Mouse (Mus musculus): ENCODE measurements around the gene Mgarp. TPM values are rescaled to one million over a fixed set of nuclear protein-coding genes. Genes with fewer than 3 reads are reported as not detected.
"Not testable (repeated sequence)": the region's sequence is repeated elsewhere in the genome, so short reads cannot be mapped to it uniquely, and the experiment has no call there.

Mgarp gene
- polyA plus RNA-seq, 1 experiment from 2014 or later = 11.7 TPM

DNA sequence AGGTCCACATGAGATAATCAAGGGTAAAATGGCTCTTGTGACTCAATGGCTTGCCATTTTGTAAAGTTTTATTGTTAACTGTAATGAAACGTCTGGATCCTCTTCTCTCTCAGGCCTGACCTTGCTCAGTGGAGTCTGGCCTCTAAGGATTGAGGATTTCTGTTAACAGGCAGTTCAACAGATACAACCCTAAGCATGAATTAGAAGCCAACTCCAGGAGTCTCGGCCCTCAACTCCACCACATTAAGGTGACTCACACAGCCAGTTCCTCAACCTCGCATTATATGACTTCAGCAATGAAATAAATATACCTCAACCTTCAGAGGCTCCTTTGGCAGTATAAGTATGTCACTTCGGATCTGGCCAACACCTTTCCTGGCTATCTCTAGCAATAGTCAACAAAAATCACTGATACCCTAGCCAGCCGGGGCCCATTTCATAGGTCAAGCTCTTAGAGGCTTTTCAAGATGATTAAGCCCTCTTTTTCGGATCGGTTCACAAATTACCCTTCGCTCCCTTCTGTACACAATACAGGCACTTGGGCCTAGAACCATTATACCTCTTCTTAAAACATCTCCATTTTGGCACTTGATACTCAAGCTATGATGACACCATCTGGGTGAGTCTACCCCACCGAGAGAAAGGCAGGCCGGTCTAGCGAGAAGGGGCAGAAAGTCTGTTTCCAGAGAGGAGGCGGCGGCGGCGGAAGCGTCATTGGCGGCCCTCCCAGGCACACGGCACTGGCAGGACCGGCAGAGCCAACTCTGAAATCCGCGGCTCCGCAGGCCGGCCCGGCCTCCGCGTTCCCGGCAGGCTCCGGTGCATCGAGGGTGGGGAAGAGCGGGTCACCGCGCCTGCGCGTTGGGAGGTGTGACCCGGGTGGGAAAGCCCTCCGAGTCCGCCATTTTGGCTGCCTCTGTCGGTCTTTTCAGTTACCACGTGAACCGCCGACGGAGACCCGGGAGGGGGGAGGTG lies 18.8 kb upstream of the Mgarp start, which contains the start of gene Naa15:
Gene Naa15, plus strand, starts transcription at position 51 of the 975 bp plus-strand sequence.
- H3K4me3 ChIP-seq = peak within 1 kb of the TSS; percentile 99
- H3K4me1 ChIP-seq = peaks cover 31% of the 10 kb centered on the region
- peak within 1 kb of the TSS; percentile 99 for H3K9ac ChIP-seq
- no peaks in the 10 kb centered on the region; the same call in 1 of the 2 replicates for H3K36me3 ChIP-seq
- ATAC-seq (ENCODE audit: extremely low read depth, insufficient number of reproducible peaks, low FRiP score, low TSS enrichment) = peak; percentile 85
- H3K27me3 ChIP-seq (replicated peaks) = no peaks in the 10 kb centered on the region
- H3K9me3 ChIP-seq = no peaks in the 10 kb centered on the region
- peak within 1 kb of the TSS; percentile 86 for H3K4me2 ChIP-seq
- H3K27ac ChIP-seq (replicated peaks) = peak within 1 kb of the TSS; percentile 95
- 5% methylated on average over 43 of the region's 43 CpGs for WGBS

- no peak for ATAC-seq (ENCODE audit: extremely low read depth, insufficient number of reproducible peaks, low FRiP score, low TSS enrichment)
- Histone ChIP-seq H3K9ac (no peak overlapping the region), H3K36me3 (no peaks in the 10 kb centered on the region), H3K27me3 (replicated peaks) (no peaks in the 10 kb centered on the region), H3K4me2 (no peak overlapping the region), H3K27ac (replicated peaks) (no peak overlapping the region), H3K4me3 (no peak overlapping the region), H3K4me1 (peaks cover 23% of the 10 kb centered on the region), H3K9me3 (no peaks in the 10 kb centered on the region)
- WGBS = 67% methylated on average over 1 of the region's 1 CpGs
Measured at GRCm38 (mm10) chr3:51413276-51413675, 16.7 kb upstream of the Mgarp start.

DNA sequence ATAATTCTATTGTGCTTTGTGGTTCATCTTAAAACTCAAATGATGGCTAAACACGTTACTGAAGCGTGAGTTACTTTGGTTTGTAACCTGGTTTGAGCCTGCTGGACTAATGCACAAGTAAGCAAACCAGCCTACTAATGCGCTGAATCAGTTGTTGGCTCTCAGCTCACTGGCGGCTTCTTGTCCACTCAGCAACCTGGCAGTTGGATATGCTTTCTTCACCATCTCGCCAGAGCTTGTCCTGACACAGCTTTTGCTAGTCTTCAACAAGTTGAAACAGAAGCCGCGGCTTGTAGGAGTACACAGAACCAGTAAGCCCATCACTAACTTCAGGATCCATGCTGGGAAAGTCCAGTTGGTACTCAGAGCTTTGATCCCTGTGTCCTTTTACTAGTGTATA lies 15.9 kb upstream of the Mgarp start:
- no peak for ATAC-seq (ENCODE audit: extremely low read depth, insufficient number of reproducible peaks, low FRiP score, low TSS enrichment)
- H3K36me3 ChIP-seq = no peaks in the 10 kb centered on the region
- WGBS = 82% methylated on average over 7 of the region's 7 CpGs
- H3K4me3 ChIP-seq = no peak overlapping the region
- H3K4me1 ChIP-seq = peaks cover 23% of the 10 kb centered on the region
- H3K9ac ChIP-seq = no peak overlapping the region
- H3K9me3 ChIP-seq = no peaks in the 10 kb centered on the region
- H3K27me3 ChIP-seq (replicated peaks) = no peaks in the 10 kb centered on the region
- no peak overlapping the region for H3K27ac ChIP-seq (replicated peaks)
- no peak overlapping the region for H3K4me2 ChIP-seq

- no peaks in the 10 kb centered on the region for H3K9me3 ChIP-seq
- H3K4me3 ChIP-seq = peak within 1 kb of the TSS; percentile 94
- ATAC-seq (ENCODE audit: extremely low read depth, insufficient number of reproducible peaks, low FRiP score, low TSS enrichment) = peak; percentile 88
- H3K27me3 ChIP-seq (replicated peaks) = no peaks in the 10 kb centered on the region
- H3K9ac ChIP-seq = peak within 1 kb of the TSS; percentile 98
- H3K36me3 ChIP-seq = peaks cover 31% of the 10 kb centered on the region
- H3K4me2 ChIP-seq = peak within 1 kb of the TSS; percentile 82
- peak within 1 kb of the TSS; percentile 99 for H3K27ac ChIP-seq (replicated peaks)
- under 1% methylated on average over 40 of the region's 40 CpGs for WGBS
- H3K4me1 ChIP-seq = peaks cover 24% of the 10 kb centered on the region
Measured at GRCm38 (mm10) chr3:51408561-51409183, 12.1 kb upstream of the Mgarp start, which contains the start of gene Ndufc1. Gene Ndufc1, minus strand, starts transcription at chr3:51408988.

GRCm38 (mm10) chr3:51407870-51408560 lies 11.5 kb upstream of the Mgarp start:
- H3K9ac ChIP-seq = peak overlapping the region; percentile 98
- peaks cover 24% of the 10 kb centered on the region for H3K4me1 ChIP-seq
- no peak for ATAC-seq (ENCODE audit: extremely low read depth, insufficient number of reproducible peaks, low FRiP score, low TSS enrichment)
- H3K36me3 ChIP-seq = peaks cover 38% of the 10 kb centered on the region
- 18% methylated on average over 20 of the region's 20 CpGs for WGBS
- peak overlapping the region; percentile 82 for H3K4me2 ChIP-seq
- peak overlapping the region; percentile 94 for H3K4me3 ChIP-seq
- H3K27ac ChIP-seq (replicated peaks) = peak overlapping the region; percentile 99
- H3K27me3 ChIP-seq (replicated peaks) = no peaks in the 10 kb centered on the region
- no peaks in the 10 kb centered on the region for H3K9me3 ChIP-seq

DNA sequence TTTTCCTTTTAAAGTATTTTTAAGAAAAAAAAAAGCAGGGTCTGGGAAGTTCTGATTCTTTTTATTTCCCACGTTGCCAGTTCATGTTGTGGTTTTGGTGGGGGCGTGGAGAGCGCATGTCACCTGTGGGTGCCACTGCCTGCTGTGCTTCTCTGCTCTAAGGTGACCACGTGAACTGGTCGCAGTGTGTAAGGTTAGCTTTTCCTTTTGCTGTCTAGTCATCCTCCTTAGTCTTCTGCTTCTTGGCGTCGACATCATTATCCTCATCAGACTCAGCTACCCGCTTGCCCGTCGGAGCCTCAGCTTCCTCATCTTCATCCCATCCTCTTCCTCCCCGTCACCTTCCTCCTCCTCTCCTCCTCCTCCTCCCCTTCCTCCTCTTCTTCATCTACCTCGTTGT lies 6.1 kb upstream of the Mgarp start:
- peaks cover 28% of the 10 kb centered on the region for H3K4me1 ChIP-seq
- H3K9ac ChIP-seq = no peak overlapping the region
- no peaks in the 10 kb centered on the region for H3K9me3 ChIP-seq
- no peak for ATAC-seq (ENCODE audit: extremely low read depth, insufficient number of reproducible peaks, low FRiP score, low TSS enrichment)
- peaks cover 3% of the 10 kb centered on the region for H3K27me3 ChIP-seq (replicated peaks)
- WGBS = 88% methylated on average over 12 of the region's 12 CpGs
- H3K4me2 ChIP-seq = no peak overlapping the region
- no peak overlapping the region for H3K4me3 ChIP-seq
- peaks cover 44% of the 10 kb centered on the region for H3K36me3 ChIP-seq
- no peak overlapping the region for H3K27ac ChIP-seq (replicated peaks)

GRCm38 (mm10) chr3:51402054-51402453 lies 5.5 kb upstream of the Mgarp start:
- not testable (repeated sequence) for H3K4me2 ChIP-seq; H3K27ac ChIP-seq (replicated peaks); H3K9ac ChIP-seq; ATAC-seq (ENCODE audit: extremely low read depth, insufficient number of reproducible peaks, low FRiP score, low TSS enrichment); H3K4me3 ChIP-seq; H3K27me3 ChIP-seq (replicated peaks); H3K9me3 ChIP-seq
- Histone ChIP-seq H3K36me3 (peaks cover 43% of the 10 kb centered on the region), H3K4me1 (peaks cover 23% of the 10 kb centered on the region)
- WGBS = 68% methylated on average over 4 of the region's 4 CpGs

- H3K9me3 ChIP-seq = no peaks in the 10 kb centered on the region
- H3K9ac ChIP-seq = peak overlapping the region; percentile 42; the same call in 1 of the 2 replicates
- no peak overlapping the region for H3K4me3 ChIP-seq
- peaks cover 12% of the 10 kb centered on the region for H3K27me3 ChIP-seq (replicated peaks)
- 75% methylated on average over 10 of the region's 10 CpGs for WGBS
- ATAC-seq (ENCODE audit: extremely low read depth, insufficient number of reproducible peaks, low FRiP score, low TSS enrichment) = no peak
- peaks cover 31% of the 10 kb centered on the region for H3K36me3 ChIP-seq
- H3K4me2 ChIP-seq = 0 out of 2 replicates have a peak overlapping the region, but pooled peaks have one; percentile 6
- peaks cover 18% of the 10 kb centered on the region for H3K4me1 ChIP-seq
- no peak overlapping the region for H3K27ac ChIP-seq (replicated peaks)
Measured at GRCm38 (mm10) chr3:51400682-51401081, 4.1 kb upstream of the Mgarp start.

- H3K27ac ChIP-seq (replicated peaks) = no peak overlapping the region
- H3K4me1 ChIP-seq = peaks cover 18% of the 10 kb centered on the region
- H3K36me3 ChIP-seq = peaks cover 22% of the 10 kb centered on the region
- peaks cover 16% of the 10 kb centered on the region for H3K27me3 ChIP-seq (replicated peaks)
- H3K9me3 ChIP-seq = no peaks in the 10 kb centered on the region
- no peak overlapping the region for H3K4me3 ChIP-seq
- ATAC-seq (ENCODE audit: extremely low read depth, insufficient number of reproducible peaks, low FRiP score, low TSS enrichment) = no peak
- 56% methylated on average over 4 of the region's 4 CpGs for WGBS
- H3K4me2 ChIP-seq = no peak overlapping the region
- no peak overlapping the region for H3K9ac ChIP-seq
Measured at GRCm38 (mm10) chr3:51399531-51399930, 3.0 kb upstream of the Mgarp start.

DNA sequence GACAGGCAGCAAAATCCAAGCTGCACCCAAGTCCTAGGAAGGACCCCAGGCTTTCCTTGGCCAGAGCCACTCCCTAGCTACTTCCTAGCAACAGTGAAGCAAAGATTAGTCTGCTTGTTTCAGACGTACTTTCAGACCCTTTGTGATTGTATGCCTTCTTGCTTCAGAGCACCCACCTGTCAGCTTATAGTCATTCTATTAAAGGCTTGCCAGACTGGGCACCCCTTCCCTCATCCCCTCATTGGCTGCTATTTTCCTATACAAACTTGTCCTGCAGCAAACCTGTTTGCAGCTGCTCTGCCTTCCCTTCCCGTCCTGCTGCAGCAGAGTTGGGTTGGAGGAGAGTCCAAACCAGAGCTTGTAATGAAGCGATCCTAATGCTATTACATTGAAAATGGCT lies 2.1 kb upstream of the Mgarp start:
- Histone ChIP-seq H3K9ac (no peak overlapping the region), H3K36me3 (peaks cover 13% of the 10 kb centered on the region), H3K4me3 (no peak overlapping the region), H3K27ac (replicated peaks) (no peak overlapping the region), H3K27me3 (replicated peaks) (peaks cover 16% of the 10 kb centered on the region), H3K4me2 (0 out of 2 replicates have a peak overlapping the region, but pooled peaks have one; percentile 20), H3K9me3 (no peaks in the 10 kb centered on the region), H3K4me1 (peaks cover 18% of the 10 kb centered on the region)
- 19% methylated on average over 3 of the region's 3 CpGs for WGBS
- ATAC-seq (ENCODE audit: extremely low read depth, insufficient number of reproducible peaks, low FRiP score, low TSS enrichment) = no peak
